Mouse (Mus musculus) lung, postnatal 14 days (tissue): ENCODE data around the gene Tacstd2.
A peak's percentile ranks its signal among the peaks of the same experiment; 100 is the strongest.
"Not testable (repeated sequence)": the region's sequence is repeated elsewhere in the genome, so short reads cannot be mapped to it uniquely, and the experiment has no call there.

Experiments
- DNase-seq: peaks from one replicate; pipeline ENCODE4 v3.0.0; 2021

Gene Tacstd2

DNA sequence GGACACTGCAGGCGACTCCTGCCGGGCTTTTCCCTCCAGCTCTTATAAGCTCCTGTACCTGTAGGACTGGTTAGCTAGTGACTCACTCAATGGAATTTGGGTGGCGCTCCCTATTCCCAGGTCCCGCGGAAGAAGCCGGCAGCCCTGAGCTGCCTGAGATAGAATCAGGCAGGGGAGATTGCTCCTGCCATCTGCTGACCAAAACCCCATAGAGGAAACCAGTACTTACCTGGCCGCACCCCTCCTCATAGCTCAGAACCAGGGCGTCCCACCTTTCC, at the start of gene Tacstd2:
TSS of gene Tacstd2 (minus strand) at position 20 of the 278 bp plus-strand sequence.
- peak; percentile 35 for DNase-seq

DNA sequence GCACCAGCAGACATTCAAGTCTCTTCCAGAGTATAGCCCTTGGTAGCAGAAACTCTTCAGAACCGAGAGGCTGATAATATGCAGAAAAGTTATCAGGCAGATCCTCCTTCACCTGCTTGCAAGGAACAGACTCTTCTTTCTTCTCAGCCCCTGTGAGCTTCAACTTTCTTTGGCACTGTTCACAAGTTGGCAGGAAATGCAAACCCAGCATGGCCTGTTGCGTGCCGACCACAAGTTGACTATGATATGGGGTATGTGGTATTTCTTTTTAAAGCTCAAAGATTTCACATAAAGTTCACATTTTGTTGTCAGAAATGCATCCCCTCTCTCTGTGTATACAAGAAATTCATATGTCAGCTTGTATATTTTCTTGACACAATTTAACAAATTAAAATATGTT, 30.7 kb upstream of the Tacstd2 start:
- DNase-seq, result no peak

GRCm38 (mm10) chr6:67555376-67555775, 19.8 kb upstream of the Tacstd2 start:
- DNase-seq, result no peak

- peak; percentile 12 for DNase-seq
Observed at GRCm38 (mm10) chr6:67549550-67549949, 14.0 kb upstream of the Tacstd2 start.

- peak; percentile 47 for DNase-seq
Observed at GRCm38 (mm10) chr6:67535005-67535776, 405 bp downstream of the Tacstd2 start.

DNA sequence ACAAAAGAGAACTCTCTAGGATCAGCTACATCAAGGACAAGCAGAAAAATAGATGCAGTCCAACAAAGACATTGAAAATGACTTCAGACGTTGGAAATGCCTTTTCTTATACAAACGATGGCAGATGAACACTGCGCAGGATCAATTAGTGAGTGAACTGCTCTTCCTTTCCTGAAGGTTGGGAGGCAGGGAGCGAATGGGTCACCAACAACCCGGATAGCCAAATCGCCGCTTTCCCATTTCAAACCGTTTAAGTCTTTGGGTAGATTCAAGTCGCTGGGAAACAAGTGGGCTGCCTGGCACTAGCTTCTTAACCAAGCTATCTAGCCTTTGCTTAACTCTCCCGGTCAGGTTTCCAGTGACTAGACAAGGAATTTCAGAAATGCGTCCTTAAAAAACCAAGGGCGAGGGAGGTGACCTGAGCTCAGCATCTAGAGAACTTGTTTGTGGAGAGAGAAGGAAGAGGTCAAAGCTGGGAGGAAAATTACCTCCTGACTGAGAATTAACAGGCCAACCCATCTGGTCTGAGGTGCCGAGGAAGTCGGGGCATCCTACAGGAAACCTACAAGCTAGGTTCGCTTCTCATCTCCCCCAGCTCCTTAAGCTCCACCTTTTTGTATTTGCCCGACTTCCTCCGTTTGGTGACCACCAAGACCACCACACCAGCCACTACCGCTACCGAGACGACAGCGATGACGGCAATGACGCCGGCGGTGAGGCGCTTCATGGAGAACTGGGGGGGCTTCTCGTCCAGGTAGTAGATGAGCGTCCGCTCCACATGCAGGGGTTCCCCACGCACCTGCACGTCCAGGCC, 1.2 kb downstream of the Tacstd2 start:
- DNase-seq, result no peak

- DNase-seq, result peak; percentile 60
Observed at GRCm38 (mm10) chr6:67532665-67533440, 2.7 kb downstream of the Tacstd2 start.

GRCm38 (mm10) chr6:67531822-67532162, 3.8 kb downstream of the Tacstd2 start:
- DNase-seq, result no peak

DNA sequence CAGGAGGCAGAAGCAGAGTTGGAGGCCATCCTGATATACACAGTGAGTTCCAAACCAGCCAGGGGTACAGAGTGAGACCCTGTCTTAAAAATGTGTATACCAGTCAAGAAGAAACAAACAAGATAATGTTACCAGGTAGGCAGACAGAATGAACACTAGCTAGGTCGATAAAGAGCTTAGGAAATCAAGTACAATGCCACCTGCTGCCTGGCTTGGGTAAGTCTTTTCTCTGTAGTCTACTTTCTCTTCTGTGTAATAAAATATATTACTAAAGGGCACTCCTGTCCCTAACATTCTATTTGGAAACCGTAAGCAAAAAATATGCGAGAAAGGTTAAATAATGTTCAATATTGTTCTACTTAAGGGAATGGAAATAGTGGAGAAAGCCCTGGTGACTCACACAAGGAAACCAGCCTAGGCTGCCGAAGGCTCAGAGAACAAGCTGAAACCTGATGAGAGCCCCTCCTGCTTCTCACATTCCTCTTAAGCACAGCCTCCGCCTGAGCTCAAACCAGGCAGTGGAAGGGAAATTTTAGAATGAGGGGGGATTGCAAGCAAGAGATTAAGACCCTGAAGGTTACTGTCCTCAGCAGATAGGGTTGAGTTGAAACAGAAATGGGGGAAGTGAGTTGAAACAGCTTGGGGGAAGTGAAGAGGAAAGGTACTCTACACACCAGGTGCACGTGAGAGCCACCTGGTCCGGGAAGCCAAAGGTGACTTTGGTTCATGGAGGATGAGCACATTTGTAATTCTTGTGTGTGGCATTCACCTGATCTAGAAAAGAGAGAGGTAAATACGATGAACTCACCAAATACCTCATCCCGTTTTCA, 4.4 kb downstream of the Tacstd2 start:
- peak; percentile 25 for DNase-seq

- DNase-seq, result no peak
Observed at GRCm38 (mm10) chr6:67526356-67526755, 9.2 kb downstream of the Tacstd2 start.

- DNase-seq, result peak; percentile 57
Observed at GRCm38 (mm10) chr6:67510752-67511151, 24.8 kb downstream of the Tacstd2 start.

GRCm38 (mm10) chr6:67501938-67502337, 33.7 kb downstream of the Tacstd2 start:
- DNase-seq, result not testable (repeated sequence)

DNA sequence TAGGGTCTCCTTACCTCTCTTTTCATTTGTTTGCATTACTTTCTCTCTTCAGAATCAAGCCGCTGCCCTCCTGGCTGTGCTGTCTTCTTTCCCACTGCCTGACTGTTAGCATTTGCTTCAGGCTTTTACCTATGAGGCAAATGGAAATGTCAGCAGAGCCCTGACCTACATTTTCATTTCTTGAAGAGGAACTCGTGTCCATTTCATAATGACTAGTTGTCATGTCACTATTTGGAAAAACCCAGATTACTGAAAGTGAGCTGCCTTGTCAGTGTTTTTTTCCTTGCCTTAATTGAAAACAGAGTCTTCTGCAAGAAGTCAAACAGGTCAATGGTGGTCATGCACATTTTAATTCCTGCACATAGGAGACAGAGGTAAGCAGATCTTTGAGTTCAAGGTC, 43.8 kb downstream of the Tacstd2 start, which contains the start of gene Il23r:
TSS of gene Il23r (minus strand) at position 101 of the 400 bp plus-strand sequence.
- no peak for DNase-seq
